Mouse (Mus musculus): ENCODE results near the gene Ncam1. TPM values are rescaled to one million over a fixed set of nuclear protein-coding genes. Genes with fewer than 3 reads are reported as not detected.
A peak's percentile ranks its signal among the peaks of the same experiment; 100 is the strongest.

The Ncam1 gene
- polyA plus RNA-seq, 1 experiment: 3.2 TPM

DNA sequence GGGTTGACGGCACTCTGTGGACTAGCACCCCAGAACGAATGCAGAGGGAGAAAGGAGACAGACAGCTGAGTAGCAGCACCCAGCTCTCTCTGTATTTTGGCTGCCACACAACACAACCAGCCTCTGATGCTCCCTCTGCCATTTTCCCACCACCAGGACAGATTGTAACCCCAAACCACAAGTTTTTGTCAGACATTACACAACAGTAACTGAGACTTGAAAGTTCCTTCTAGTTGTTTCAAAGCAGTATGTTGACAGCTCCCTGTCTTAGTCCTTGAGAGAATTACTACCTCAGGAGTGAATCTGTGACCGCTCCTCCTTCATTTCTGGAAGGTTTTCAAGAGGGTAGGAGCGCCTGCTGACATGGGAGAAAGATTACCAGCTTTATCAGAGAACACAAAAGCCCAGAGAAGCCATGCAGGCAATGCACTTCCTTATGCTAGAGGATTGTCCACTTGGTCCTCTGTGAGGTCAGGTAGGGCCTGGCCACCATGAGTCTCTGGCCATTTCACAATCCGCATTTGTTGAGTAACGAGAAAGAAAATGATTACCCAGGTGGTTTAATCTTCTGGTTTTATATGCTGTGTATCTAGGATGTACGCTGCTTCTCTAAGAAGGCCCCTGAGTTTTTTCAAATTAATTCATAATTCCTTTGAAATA is 64.2 kb downstream of the Ncam1 start:
- Histone ChIP-seq H3K27ac (ENCODE audit: insufficient read depth, low read depth, low read length) (no peak overlapping the region), H3K4me3 (ENCODE audit: insufficient read depth, low read depth, low read length) (no peak overlapping the region), H3K27me3 (replicated peaks; ENCODE audit: control insufficient read depth, insufficient read depth, low read length) (no peaks in the 10 kb centered on the region), H3K4me1 (ENCODE audit: control insufficient read depth, insufficient read depth, low read length) (no peaks in the 10 kb centered on the region), H3K36me3 (ENCODE audit: control insufficient read depth, insufficient read depth, low read length) (no peaks in the 10 kb centered on the region)
- no peak for TF ChIP-seq POLR2A (IDR thresholded peaks at IDR 0.05; ENCODE audit: low read depth, low read length)
- no peak for TF ChIP-seq CTCF (conservative IDR thresholded peaks at IDR 0.05; ENCODE audit: insufficient read depth, insufficient read length, low read depth, low read length)
- DNase-seq: peak; percentile 11
- WGBS: 81% methylated on average over 7 of the region's 7 CpGs

DNA sequence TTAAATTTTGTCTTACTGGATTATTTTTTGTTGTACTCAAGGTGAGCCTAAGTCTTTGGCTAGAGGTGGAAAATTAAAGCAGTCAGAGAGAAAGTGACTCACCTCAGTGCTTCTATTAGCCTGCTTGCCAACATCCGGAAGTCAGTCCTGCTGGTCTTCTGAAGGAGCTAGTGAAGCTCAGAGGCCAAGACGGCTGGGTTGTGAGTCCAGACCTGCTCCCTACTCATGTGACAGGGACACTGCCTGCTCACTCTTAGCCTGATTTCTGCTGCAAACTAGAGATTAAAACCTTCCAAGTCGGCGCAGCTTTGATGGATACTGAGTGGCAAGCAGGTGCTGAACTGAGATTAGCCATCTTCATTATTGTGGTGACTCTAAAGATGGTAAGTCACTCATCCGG is 65.0 kb downstream of the Ncam1 start:
- H3K27ac ChIP-seq (ENCODE audit: insufficient read depth, low read depth, low read length): no peak overlapping the region
- H3K4me1 ChIP-seq (ENCODE audit: control insufficient read depth, insufficient read depth, low read length): no peaks in the 10 kb centered on the region
- H3K4me3 ChIP-seq (ENCODE audit: insufficient read depth, low read depth, low read length): no peak overlapping the region
- no peaks in the 10 kb centered on the region for H3K36me3 ChIP-seq (ENCODE audit: control insufficient read depth, insufficient read depth, low read length)
- DNase-seq: no peak
- no peak for TF ChIP-seq CTCF (conservative IDR thresholded peaks at IDR 0.05; ENCODE audit: insufficient read depth, insufficient read length, low read depth, low read length)
- no peak for TF ChIP-seq POLR2A (IDR thresholded peaks at IDR 0.05; ENCODE audit: low read depth, low read length)
- WGBS: 65% methylated on average over 5 of the region's 5 CpGs
- H3K27me3 ChIP-seq (replicated peaks; ENCODE audit: control insufficient read depth, insufficient read depth, low read length): no peaks in the 10 kb centered on the region

DNA sequence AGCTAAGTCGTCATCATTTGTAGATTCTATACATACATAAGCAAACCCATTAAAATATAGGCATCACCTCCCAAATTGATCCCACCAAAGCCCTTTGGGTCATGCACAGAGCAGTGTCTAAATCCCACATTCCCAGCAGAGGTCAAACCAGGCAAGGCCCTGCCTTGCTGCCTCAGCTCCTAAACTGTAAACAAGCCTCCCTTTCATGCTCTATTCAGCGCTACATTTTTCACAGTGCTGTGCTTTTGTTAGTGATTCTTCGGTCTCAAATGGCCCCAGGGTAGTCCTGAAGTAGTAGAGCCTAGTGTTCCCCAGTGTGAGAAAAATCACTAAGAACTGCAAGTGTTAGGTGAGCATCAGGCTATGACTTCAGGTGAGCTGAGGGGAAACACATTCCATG is 69.2 kb downstream of the Ncam1 start:
- Histone ChIP-seq H3K4me3 (ENCODE audit: insufficient read depth, low read depth, low read length) (no peak overlapping the region), H3K4me1 (ENCODE audit: control insufficient read depth, insufficient read depth, low read length) (no peaks in the 10 kb centered on the region), H3K36me3 (ENCODE audit: control insufficient read depth, insufficient read depth, low read length) (no peaks in the 10 kb centered on the region), H3K27ac (ENCODE audit: insufficient read depth, low read depth, low read length) (no peak overlapping the region), H3K27me3 (replicated peaks; ENCODE audit: control insufficient read depth, insufficient read depth, low read length) (no peaks in the 10 kb centered on the region)
- DNase-seq: no peak
- TF ChIP-seq CTCF (conservative IDR thresholded peaks at IDR 0.05; ENCODE audit: insufficient read depth, insufficient read length, low read depth, low read length): no peak
- TF ChIP-seq POLR2A (IDR thresholded peaks at IDR 0.05; ENCODE audit: low read depth, low read length): no peak
- 59% methylated on average over 3 of the region's 3 CpGs for WGBS

DNA sequence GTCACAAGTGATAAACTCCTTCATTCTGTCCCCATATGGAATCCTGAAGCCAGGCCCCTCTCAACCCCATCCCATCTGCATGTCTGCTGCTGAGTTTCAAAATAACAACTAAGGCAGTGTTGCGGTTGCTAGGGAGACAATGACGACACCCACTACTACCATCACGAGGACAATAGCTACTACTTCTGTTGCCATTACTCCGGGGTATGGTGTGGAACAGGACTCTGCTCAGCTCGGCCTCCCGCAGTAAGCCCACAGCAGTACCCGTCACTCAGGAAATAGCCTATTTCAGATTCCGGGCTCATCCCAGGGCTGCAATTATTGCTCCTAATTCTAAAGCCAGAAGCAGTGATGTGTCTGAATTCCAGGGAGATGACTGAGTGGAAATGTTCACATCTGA is 70.5 kb downstream of the Ncam1 start:
- H3K4me3 ChIP-seq (ENCODE audit: insufficient read depth, low read depth, low read length): no peak overlapping the region
- H3K27ac ChIP-seq (ENCODE audit: insufficient read depth, low read depth, low read length): no peak overlapping the region
- H3K27me3 ChIP-seq (replicated peaks; ENCODE audit: control insufficient read depth, insufficient read depth, low read length): no peaks in the 10 kb centered on the region
- H3K4me1 ChIP-seq (ENCODE audit: control insufficient read depth, insufficient read depth, low read length): no peaks in the 10 kb centered on the region
- no peaks in the 10 kb centered on the region for H3K36me3 ChIP-seq (ENCODE audit: control insufficient read depth, insufficient read depth, low read length)
- TF ChIP-seq POLR2A (IDR thresholded peaks at IDR 0.05; ENCODE audit: low read depth, low read length): no peak
- WGBS: 67% methylated on average over 8 of the region's 8 CpGs
- DNase-seq: no peak

DNA sequence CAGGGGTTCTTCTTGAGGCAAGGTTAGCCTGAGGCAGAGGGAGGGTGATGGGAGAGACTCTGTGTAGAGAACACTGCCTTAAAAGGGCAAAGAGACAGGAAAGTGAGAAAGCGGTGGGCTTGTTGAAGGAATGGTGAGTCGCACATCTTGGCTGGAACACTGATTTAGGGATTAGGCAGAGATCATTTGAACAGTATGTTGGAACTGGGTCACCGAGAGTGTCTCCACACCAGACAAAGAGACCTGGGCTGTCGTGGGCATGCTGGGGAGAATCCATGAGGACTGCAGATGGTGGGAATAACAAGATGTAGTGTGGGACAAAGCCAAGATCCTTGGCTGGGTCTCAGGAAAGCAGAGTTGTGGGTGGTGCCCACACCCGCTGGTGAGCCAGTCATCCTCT is 76.0 kb downstream of the Ncam1 start:
- 89% methylated on average over 5 of the region's 5 CpGs for WGBS
- Histone ChIP-seq H3K36me3 (ENCODE audit: control insufficient read depth, insufficient read depth, low read length) (no peaks in the 10 kb centered on the region), H3K27ac (ENCODE audit: insufficient read depth, low read depth, low read length) (no peak overlapping the region), H3K4me3 (ENCODE audit: insufficient read depth, low read depth, low read length) (no peak overlapping the region), H3K27me3 (replicated peaks; ENCODE audit: control insufficient read depth, insufficient read depth, low read length) (no peaks in the 10 kb centered on the region), H3K4me1 (ENCODE audit: control insufficient read depth, insufficient read depth, low read length) (no peaks in the 10 kb centered on the region)
- no peak for DNase-seq
- TF ChIP-seq CTCF (conservative IDR thresholded peaks at IDR 0.05; ENCODE audit: insufficient read depth, insufficient read length, low read depth, low read length) (no peak), POLR2A (IDR thresholded peaks at IDR 0.05; ENCODE audit: low read depth, low read length) (no peak)

DNA sequence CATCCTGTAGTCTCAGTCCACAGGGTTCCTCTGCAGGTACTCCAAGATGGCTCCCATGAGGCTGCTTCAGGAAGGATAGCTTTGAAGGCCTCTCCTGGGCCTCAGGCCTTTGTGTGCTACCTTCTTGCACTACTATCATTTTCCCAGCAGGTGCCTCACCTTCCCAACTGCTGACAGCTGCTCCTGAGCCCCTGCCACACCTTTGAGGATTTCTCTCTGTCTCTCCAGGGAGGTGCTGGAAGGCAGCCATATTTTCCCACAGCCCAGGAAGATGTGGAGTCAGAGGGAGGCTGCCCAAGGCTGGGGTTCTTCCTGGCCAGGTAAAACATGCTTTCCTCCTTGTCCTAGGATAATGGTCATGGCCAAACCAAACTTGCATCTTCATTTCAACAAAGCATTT is 83.6 kb downstream of the Ncam1 start:
- TF ChIP-seq POLR2A (IDR thresholded peaks at IDR 0.05; ENCODE audit: low read depth, low read length): no peak
- TF ChIP-seq CTCF (conservative IDR thresholded peaks at IDR 0.05; ENCODE audit: insufficient read depth, insufficient read length, low read depth, low read length): peak; percentile 49; the same call in 1 of the 2 replicates
- Histone ChIP-seq H3K27ac (ENCODE audit: insufficient read depth, low read depth, low read length) (no peak overlapping the region), H3K4me1 (ENCODE audit: control insufficient read depth, insufficient read depth, low read length) (no peaks in the 10 kb centered on the region), H3K4me3 (ENCODE audit: insufficient read depth, low read depth, low read length) (no peak overlapping the region), H3K27me3 (replicated peaks; ENCODE audit: control insufficient read depth, insufficient read depth, low read length) (no peaks in the 10 kb centered on the region), H3K36me3 (ENCODE audit: control insufficient read depth, insufficient read depth, low read length) (no peaks in the 10 kb centered on the region)
- DNase-seq: peak; percentile 30

DNA sequence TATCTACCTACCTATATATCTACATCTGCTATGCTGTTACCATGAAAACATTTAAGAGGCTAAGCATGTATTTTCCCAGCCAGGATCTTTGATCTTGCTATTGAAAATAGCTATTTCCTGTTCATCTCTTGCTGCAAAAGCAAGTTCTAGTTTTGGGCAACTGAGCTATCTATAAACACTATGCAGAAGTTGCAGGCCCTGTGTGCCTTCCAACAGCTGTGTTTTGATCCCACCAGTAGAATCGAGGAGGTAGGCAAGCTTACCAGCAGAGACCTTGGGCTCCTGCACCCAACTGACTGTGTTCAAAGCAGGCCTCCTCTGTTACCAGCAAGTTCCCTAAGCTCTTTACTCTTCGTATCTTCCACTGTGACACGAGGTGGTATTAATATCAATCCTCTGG is 84.6 kb downstream of the Ncam1 start:
- no peak for TF ChIP-seq CTCF (conservative IDR thresholded peaks at IDR 0.05; ENCODE audit: insufficient read depth, insufficient read length, low read depth, low read length)
- no peak for TF ChIP-seq POLR2A (IDR thresholded peaks at IDR 0.05; ENCODE audit: low read depth, low read length)
- Histone ChIP-seq H3K27me3 (replicated peaks; ENCODE audit: control insufficient read depth, insufficient read depth, low read length) (no peaks in the 10 kb centered on the region), H3K4me1 (ENCODE audit: control insufficient read depth, insufficient read depth, low read length) (no peaks in the 10 kb centered on the region), H3K27ac (ENCODE audit: insufficient read depth, low read depth, low read length) (no peak overlapping the region), H3K36me3 (ENCODE audit: control insufficient read depth, insufficient read depth, low read length) (no peaks in the 10 kb centered on the region), H3K4me3 (ENCODE audit: insufficient read depth, low read depth, low read length) (no peak overlapping the region)
- no peak for DNase-seq
- WGBS: 88% methylated on average over 3 of the region's 3 CpGs
